Mouse (Mus musculus): ENCODE results near the gene Syce3.

DNA sequence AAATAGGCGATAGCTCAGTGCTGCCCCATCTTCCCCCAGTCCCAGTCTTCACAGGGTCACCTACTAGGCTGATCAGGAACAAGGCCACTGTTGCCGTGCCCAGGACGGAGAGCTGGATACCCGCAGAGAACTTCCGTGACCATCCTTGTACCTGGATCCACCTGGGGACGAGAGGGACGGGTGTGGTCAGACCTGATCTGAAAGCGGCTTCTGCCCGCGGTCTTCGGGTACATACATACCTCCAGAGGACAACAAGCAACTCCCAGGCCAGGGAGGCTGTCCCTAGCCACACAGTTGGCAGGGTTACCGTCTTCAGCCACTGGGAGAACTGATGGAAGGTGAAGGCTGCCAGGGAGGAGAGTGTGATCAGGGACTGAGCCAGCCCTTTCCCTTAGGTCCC lies 57.5 kb downstream of the Syce3 start:
- TF ChIP-seq POLR2A (IDR thresholded peaks at IDR 0.05; ENCODE audit: borderline replicate concordance, low read depth, low read length) = no peak
- no peak for TF ChIP-seq CTCF (IDR thresholded peaks at IDR 0.05; ENCODE audit: low read depth, low read length)
